Mouse (Mus musculus): Measurements from ENCODE around the gene Defb19. TPM values are rescaled to one million over a fixed set of nuclear protein-coding genes. Genes with fewer than 3 reads are reported as not detected.

Gene Defb19
- total RNA-seq, 4 experiments from 2014 or later, result not detected

- peak; percentile 9 for DNase-seq
Measured at GRCm38 (mm10) chr2:152586926-152587560, 6.9 kb upstream of the Defb19 start.

GRCm38 (mm10) chr2:152580612-152581011, 500 bp upstream of the Defb19 start:
- no peak for DNase-seq

GRCm38 (mm10) chr2:152573484-152573883, 6.6 kb downstream of the Defb19 start:
- no peak for DNase-seq

GRCm38 (mm10) chr2:152572114-152572794, 7.9 kb downstream of the Defb19 start, which contains the start of gene Defb21:
Gene Defb21, plus strand, starts transcription at chr2:152572744.
- DNase-seq, result no peak

- DNase-seq, result no peak
Measured at GRCm38 (mm10) chr2:152570313-152570712, 9.8 kb downstream of the Defb19 start.

GRCm38 (mm10) chr2:152569881-152570280, 10.2 kb downstream of the Defb19 start:
- no peak for DNase-seq

- no peak for DNase-seq
Measured at GRCm38 (mm10) chr2:152569038-152569437, 11.1 kb downstream of the Defb19 start, which contains the start of gene Gm17416. Gene Gm17416, plus strand, starts transcription at chr2:152569338.

- no peak for DNase-seq
Measured at GRCm38 (mm10) chr2:152556655-152557054, 23.5 kb downstream of the Defb19 start.

GRCm38 (mm10) chr2:152553774-152554423, 26.2 kb downstream of the Defb19 start:
- DNase-seq, result peak; percentile 31

GRCm38 (mm10) chr2:152548124-152548523, 32.0 kb downstream of the Defb19 start:
- DNase-seq, result no peak

- peak; percentile 32 for DNase-seq
Measured at GRCm38 (mm10) chr2:152544691-152545090, 35.4 kb downstream of the Defb19 start.

- DNase-seq, result no peak
Measured at GRCm38 (mm10) chr2:152543478-152543877, 36.6 kb downstream of the Defb19 start.

- no peak for DNase-seq
Measured at GRCm38 (mm10) chr2:152542897-152543296, 37.2 kb downstream of the Defb19 start.

GRCm38 (mm10) chr2:152541979-152542378, 38.1 kb downstream of the Defb19 start:
- DNase-seq, result no peak

GRCm38 (mm10) chr2:152539944-152540710, 40.0 kb downstream of the Defb19 start, which contains the start of gene Defb29:
Gene Defb29, minus strand, starts transcription at chr2:152540098.
- no peak for DNase-seq

Other genes starting within 250 kb of the Defb19 start
- gene Rbck1, start 247.7 kb downstream of the Defb19 start, total RNA-seq (2022), result 100 to 1,000 TPM; 120 to 169 (median 145) TPM
- gene Trib3, start 236.3 kb downstream of the Defb19 start, total RNA-seq (2022), result 10 to 100 TPM in 2 of 4 experiments, 1 to 10 TPM in 2; 2.8 to 11.3 (median 6.9) TPM
- 10 to 100 TPM in 1 of 4 experiments, 1 to 10 TPM in 3; 5.3 to 11.3 (median 8.1) TPM for gene Nrsn2, start 203.7 kb downstream of the Defb19 start, total RNA-seq (2022)
- 10 to 100 TPM in 3 of 4 experiments, 1 to 10 TPM in 1; 9.9 to 16.8 (median 12.6) TPM for gene Sox12, start 182.2 kb downstream of the Defb19 start, total RNA-seq (2022)
- gene Zcchc3, start 165.3 kb downstream of the Defb19 start, total RNA-seq (2022), result 10 to 100 TPM in 1 of 4 experiments, 1 to 10 TPM in 3; 7.9 to 11.2 (median 9.2) TPM
- gene 6820408C15Rik, start 164.7 kb downstream of the Defb19 start, total RNA-seq (2022), result under 1 TPM; 0.32 to 0.51 (median 0.42) TPM
- not detected for gene Defb23, start 115.7 kb downstream of the Defb19 start, total RNA-seq (2022)
- gene Defb20, start 103.2 kb downstream of the Defb19 start, total RNA-seq (2022), result not detected
- gene Defb22, start 90.2 kb downstream of the Defb19 start, total RNA-seq (2022), result not detected
- gene Defb26, start 68.6 kb downstream of the Defb19 start, total RNA-seq (2022), result not detected
- not detected for gene Defb28, start 62.1 kb downstream of the Defb19 start, total RNA-seq (2022)
- gene Defb29, start 40.2 kb downstream of the Defb19 start, total RNA-seq (2022), result not detected
- not detected for gene Gm17416, start 11.0 kb downstream of the Defb19 start, total RNA-seq (2022)
- not detected for gene Defb21, start 7.6 kb downstream of the Defb19 start, total RNA-seq (2022)
- gene Defb45, start 19.1 kb upstream of the Defb19 start, total RNA-seq (2022), result not detected
- 1 to 10 TPM in 1 of 4 experiments, under 1 TPM in 1, not detected in 2; 0.86 to 1.5 TPM for gene Defb36, start 24.0 kb upstream of the Defb19 start, total RNA-seq (2022)
- 1 to 10 TPM in 2 of 4 experiments, not detected in 2; 1.9 to 2.2 TPM for gene Defb25, start 42.7 kb upstream of the Defb19 start, total RNA-seq (2022)
- gene Rem1, start 46.6 kb upstream of the Defb19 start, total RNA-seq (2022), result 10 to 100 TPM in 3 of 4 experiments, 1 to 10 TPM in 1; 9.0 to 20.8 (median 14.6) TPM
- 100 to 1,000 TPM; 162 to 222 (median 201) TPM for gene H13, start 89.1 kb upstream of the Defb19 start, total RNA-seq (2022)
- gene Mcts2, start 106.7 kb upstream of the Defb19 start, total RNA-seq (2022), result 10 to 100 TPM; 28.1 to 32.3 (median 29.7) TPM
- 10 to 100 TPM; 38.9 to 74.3 (median 55.1) TPM for gene Id1, start 155.9 kb upstream of the Defb19 start, total RNA-seq (2022)
- 1 to 10 TPM; 1.3 to 4.4 (median 2.7) TPM for gene Cox4i2, start 173.9 kb upstream of the Defb19 start, total RNA-seq (2022)